Mouse (Mus musculus) neutrophil, adult 5-6 weeks (primary cell): ENCODE measurements around the gene Mlf2. TPM values are rescaled to one million over a fixed set of nuclear protein-coding genes. Genes with fewer than 3 reads are reported as not detected.
A peak's percentile ranks its signal among the peaks of the same experiment; 100 is the strongest.
"Not testable (repeated sequence)": the region's sequence is repeated elsewhere in the genome, so short reads cannot be mapped to it uniquely, and the experiment has no call there.

ENCODE experiments used
- ATAC-seq: fragments of 151-379, 151-347 bp; 2 replicates; pipeline ENCODE4 v1.8.0; 2017; ENCODE audit warnings: mild to moderate bottlenecking, moderate TSS enrichment; ENCODE audit not compliant: insufficient number of reproducible peaks, poor library complexity, low FRiP score, severe bottlenecking; ENCODE audit errors: extremely low read depth
- total RNA-seq: library from RNA; stranded (forward); fragments of 200-1000 nt; gene quantifications from 2 replicates; pipeline ENCODE4 v1.2.3, GENCODE M21; 2017

Gene Mlf2
- total RNA-seq, result 56.3 and 57.7 TPM in 2 replicates

GRCm38 (mm10) chr6:124930754-124931524 lies at the start of gene Mlf2:
Gene Mlf2, plus strand, starts transcription at chr6:124931386.
- peak; percentile 78 for ATAC-seq

- no peak for ATAC-seq
Measured at GRCm38 (mm10) chr6:124881821-124882220, 49.4 kb upstream of the Mlf2 start.

GRCm38 (mm10) chr6:124883351-124883750 lies 47.8 kb upstream of the Mlf2 start:
- ATAC-seq, result no peak

GRCm38 (mm10) chr6:124884714-124885500 lies 46.3 kb upstream of the Mlf2 start:
- ATAC-seq, result peak; percentile 43

- no peak for ATAC-seq
Measured at GRCm38 (mm10) chr6:124885956-124886381, 45.2 kb upstream of the Mlf2 start.

GRCm38 (mm10) chr6:124887986-124888385 lies 43.2 kb upstream of the Mlf2 start, which contains the start of gene Cd4:
Gene Cd4, minus strand, starts transcription at chr6:124888221.
- no peak for ATAC-seq

GRCm38 (mm10) chr6:124888555-124889125 lies 42.5 kb upstream of the Mlf2 start:
- no peak for ATAC-seq

GRCm38 (mm10) chr6:124890997-124891396 lies 40.2 kb upstream of the Mlf2 start:
- no peak for ATAC-seq

GRCm38 (mm10) chr6:124894113-124894512 lies 37.1 kb upstream of the Mlf2 start:
- not testable (repeated sequence) for ATAC-seq

GRCm38 (mm10) chr6:124898359-124898758 lies 32.8 kb upstream of the Mlf2 start:
- no peak for ATAC-seq

GRCm38 (mm10) chr6:124900056-124900800 lies 31.0 kb upstream of the Mlf2 start:
- no peak for ATAC-seq

GRCm38 (mm10) chr6:124900801-124901480 lies 30.2 kb upstream of the Mlf2 start:
- ATAC-seq, result no peak

- ATAC-seq, result no peak
Measured at GRCm38 (mm10) chr6:124901851-124902250, 29.3 kb upstream of the Mlf2 start.

- ATAC-seq, result peak; percentile 96
Measured at GRCm38 (mm10) chr6:124903580-124904151, 27.5 kb upstream of the Mlf2 start.

GRCm38 (mm10) chr6:124904161-124904981 lies 26.8 kb upstream of the Mlf2 start:
- 0 out of 2 replicates have a peak, but pooled peaks have one; percentile 17 for ATAC-seq

GRCm38 (mm10) chr6:124904991-124905860 lies 26.0 kb upstream of the Mlf2 start:
- ATAC-seq, result no peak
